Mouse (Mus musculus) myocyte (in vitro differentiated cells): Measurements from ENCODE around the gene Fbxo21.

Source experiments
- CEBPB ChIP-seq: IDR thresholded peaks from 2 replicates; pipeline ENCODE4 v1.6.1; 2011; ENCODE audit warnings: mild to moderate bottlenecking, moderate library complexity; ENCODE audit not compliant: poor library complexity, insufficient read depth, severe bottlenecking
- E2F4 ChIP-seq: IDR thresholded peaks from one replicate; pipeline ENCODE4 v1.6.1; 2011; ENCODE audit warnings: mild to moderate bottlenecking, control low read depth, moderate library complexity; ENCODE audit not compliant: insufficient read depth
- MAX ChIP-seq: IDR thresholded peaks from one replicate; pipeline ENCODE4 v1.6.1; 2011; ENCODE audit warnings: low read depth, mild to moderate bottlenecking, control low read depth
- MYOD1 ChIP-seq, 3 experiments: IDR thresholded peaks; one replicate each; pipeline ENCODE4 v1.6.1; 2011; ENCODE audit warnings: control low read depth in 2 of 3, low read depth in 2 of 3, mild to moderate bottlenecking in 2 of 3, moderate library complexity in 1 of 3; ENCODE audit not compliant: insufficient read length in 2 of 3, control insufficient read depth in 1 of 3
- MYOG ChIP-seq, 3 experiments: IDR thresholded peaks; one replicate each; pipeline ENCODE4 v1.6.1; 2011; ENCODE audit warnings: control low read depth in 2 of 3, low read depth in 2 of 3, mild to moderate bottlenecking in 2 of 3; ENCODE audit not compliant: insufficient read length in 2 of 3, control insufficient read depth in 1 of 3, insufficient read depth in 1 of 3
- POLR2A ChIP-seq: IDR thresholded peaks from one replicate; pipeline ENCODE4 v1.6.1; 2011; ENCODE audit warnings: low read depth, mild to moderate bottlenecking, control low read depth, moderate library complexity; ENCODE audit not compliant: insufficient read length
- POLR2AphosphoS2 ChIP-seq: IDR thresholded peaks from one replicate; pipeline ENCODE4 v1.6.1; 2011; ENCODE audit warnings: low read depth, control low read depth; ENCODE audit not compliant: insufficient read length
- REST ChIP-seq: IDR thresholded peaks from one replicate; pipeline ENCODE4 v1.6.1; 2011; ENCODE audit warnings: mild to moderate bottlenecking, control low read depth, moderate library complexity; ENCODE audit not compliant: insufficient read depth, insufficient read length
- SRF ChIP-seq: IDR thresholded peaks from one replicate; pipeline ENCODE4 v1.6.1; 2011; ENCODE audit warnings: low read depth; ENCODE audit not compliant: control insufficient read depth, insufficient read length
- TCF12 ChIP-seq: IDR thresholded peaks from one replicate; pipeline ENCODE4 v1.6.1; 2011; ENCODE audit warnings: mild to moderate bottlenecking, control low read depth; ENCODE audit not compliant: poor library complexity, insufficient read depth, severe bottlenecking
- TCF3 ChIP-seq: IDR thresholded peaks from one replicate; pipeline ENCODE4 v1.6.1; 2011; ENCODE audit warnings: low read depth, control low read depth; ENCODE audit not compliant: insufficient read length
- USF1 ChIP-seq: IDR thresholded peaks from one replicate; pipeline ENCODE4 v1.6.1; 2011; ENCODE audit warnings: low read depth, mild to moderate bottlenecking, control low read depth, moderate library complexity

DNA sequence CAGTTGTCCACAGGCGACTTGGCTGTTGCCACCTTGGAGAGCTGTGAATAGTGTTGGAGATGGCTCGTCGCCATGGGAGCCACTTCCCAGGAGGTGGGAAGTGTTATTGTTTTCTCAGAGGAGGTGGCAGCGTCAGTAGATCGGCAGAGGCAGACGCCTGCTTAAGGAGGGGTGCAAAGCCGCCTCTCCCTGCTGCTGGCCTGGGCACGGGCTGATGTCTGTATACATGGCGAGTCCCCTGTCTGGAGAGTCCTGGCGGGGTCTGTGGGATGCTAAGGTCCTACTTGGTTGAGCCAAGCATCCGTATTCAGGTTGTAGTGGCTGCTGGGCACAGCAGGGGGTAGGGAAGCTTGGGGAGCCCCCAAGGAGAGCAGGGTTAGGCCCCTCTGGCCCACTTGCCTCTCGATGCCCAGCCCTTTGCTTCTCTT lies 62.7 kb downstream of the Fbxo21 start:
- TF ChIP-seq POLR2A, result no peak
- no peak for TF ChIP-seq CEBPB
- no peak for TF ChIP-seq USF1
- no peak for TF ChIP-seq TCF3
- TF ChIP-seq MYOG (IDR thresholded peaks at IDR 0.05; ENCODE audit: control insufficient read depth in 1 of 3, insufficient read depth in 1 of 3, insufficient read length in 2 of 3, low read depth in 2 of 3), result no peak
- no peak for TF ChIP-seq TCF12
- TF ChIP-seq POLR2AphosphoS2, result no peak
- no peak for TF ChIP-seq MAX
- no peak for TF ChIP-seq E2F4
- TF ChIP-seq MYOD1 (IDR thresholded peaks at IDR 0.05; ENCODE audit: control insufficient read depth in 1 of 3, insufficient read length in 2 of 3, low read depth in 2 of 3), result no peak
- TF ChIP-seq SRF, result no peak
- no peak for TF ChIP-seq REST
